Mouse (Mus musculus) spleen, postnatal 4 days (tissue): Measurements from ENCODE around the gene Morf4l2.
"Not testable (repeated sequence)": the region's sequence is repeated elsewhere in the genome, so short reads cannot be mapped to it uniquely, and the experiment has no call there.

Experiments used
- DNase-seq, 2 experiments: peaks; one replicate each; pipeline ENCODE4 v3.0.0; 2022; ENCODE audit warnings: low spot score in 2 of 2

The Morf4l2 gene

DNA sequence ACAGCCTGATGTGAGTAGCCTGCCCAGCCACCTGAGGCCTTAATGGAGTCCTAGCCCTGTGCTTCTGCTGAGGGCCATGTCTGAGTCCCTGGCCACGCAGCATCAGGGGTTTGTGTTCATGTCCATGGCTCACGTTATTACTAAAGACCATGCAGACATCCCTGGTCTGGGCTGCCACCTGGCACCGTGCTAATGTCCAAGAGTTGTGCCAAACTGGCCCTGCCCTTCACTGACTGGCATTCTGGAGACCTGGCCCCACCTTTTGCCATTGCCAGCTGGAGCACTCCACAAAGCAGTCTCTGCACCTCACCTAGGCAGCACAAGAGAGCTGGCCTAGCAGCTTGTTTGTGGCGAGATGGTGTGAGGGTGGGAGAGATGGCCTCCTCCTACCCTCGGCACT, 50.3 kb downstream of the Morf4l2 start:
- no peak for DNase-seq

DNA sequence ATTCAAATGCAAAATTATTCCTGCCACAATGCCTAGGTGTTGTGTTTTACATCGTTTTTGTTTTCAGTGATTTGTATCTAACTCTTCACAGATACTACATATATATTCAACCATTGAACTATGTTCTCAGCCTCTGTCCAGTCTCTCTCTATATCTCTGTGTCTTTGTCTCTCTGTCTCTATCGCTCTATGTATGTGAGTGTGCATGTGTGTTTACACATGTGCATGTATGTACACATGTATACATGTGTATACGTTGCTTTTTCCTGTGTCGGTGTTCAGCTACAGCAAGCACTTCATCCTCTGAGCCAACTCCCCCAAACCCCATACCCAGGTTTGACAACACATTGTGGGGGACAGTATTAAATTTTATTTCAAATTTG, 51.2 kb downstream of the Morf4l2 start:
- no peak for DNase-seq

- not testable (repeated sequence) for DNase-seq
Observed at GRCm38 (mm10) chrX:136691606-136692293, 51.7 kb downstream of the Morf4l2 start.
